Mouse (Mus musculus) mesoderm, embryonic 11.5 days (tissue): Measurements from ENCODE around the gene Olfr1214.
"Not testable (repeated sequence)": the region's sequence is repeated elsewhere in the genome, so short reads cannot be mapped to it uniquely, and the experiment has no call there.

Source experiments
- DNase-seq: peaks from one replicate; pipeline ENCODE4 v3.0.0-alpha.2; 2012; ENCODE audit warnings: low read depth, low spot score

The Olfr1214 gene

DNA sequence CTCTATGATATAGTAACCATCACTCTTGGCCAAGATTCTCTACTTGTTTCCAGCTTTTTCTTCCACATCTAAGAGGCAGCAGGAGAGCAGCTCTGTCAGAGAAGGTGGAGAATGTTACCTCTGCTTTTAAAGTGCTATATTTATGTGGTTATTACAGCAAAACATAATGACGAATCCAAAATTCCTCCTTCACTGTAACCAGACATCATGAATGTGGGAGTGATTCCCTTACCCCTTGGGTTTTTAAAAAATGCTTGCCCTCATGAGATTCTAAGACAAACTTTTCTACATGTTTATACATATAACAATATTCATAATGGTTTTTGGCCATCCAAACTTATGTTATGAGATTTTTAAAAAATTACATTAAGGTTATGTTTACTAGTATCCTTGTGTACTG, at the start of gene Olfr1214:
Olfr1214 (minus strand) TSS at position 101 of the 400 bp plus-strand sequence.
- DNase-seq, result no peak

DNA sequence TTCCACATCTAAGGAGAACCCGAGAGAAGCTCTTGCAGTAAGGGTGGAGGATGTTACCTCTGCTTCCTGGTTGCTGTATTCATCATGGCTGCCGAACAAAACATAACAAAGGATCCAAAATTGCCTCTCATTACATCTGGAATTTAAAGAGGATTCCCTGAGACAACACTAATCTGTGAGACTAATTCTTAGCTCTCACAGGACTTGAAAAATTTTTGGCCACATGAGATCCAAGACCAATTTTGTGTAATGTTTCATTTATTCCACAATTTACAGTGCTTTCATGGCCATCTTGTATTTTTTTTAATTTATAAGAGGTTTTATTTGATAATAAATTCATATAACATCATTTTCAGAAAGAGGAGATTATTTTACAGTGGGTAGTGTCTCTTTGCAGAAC, 39.5 kb upstream of the Olfr1214 start, which contains the start of gene Olfr1217:
Olfr1217 (minus strand) TSS at position 101 of the 400 bp plus-strand sequence.
- no peak for DNase-seq

DNA sequence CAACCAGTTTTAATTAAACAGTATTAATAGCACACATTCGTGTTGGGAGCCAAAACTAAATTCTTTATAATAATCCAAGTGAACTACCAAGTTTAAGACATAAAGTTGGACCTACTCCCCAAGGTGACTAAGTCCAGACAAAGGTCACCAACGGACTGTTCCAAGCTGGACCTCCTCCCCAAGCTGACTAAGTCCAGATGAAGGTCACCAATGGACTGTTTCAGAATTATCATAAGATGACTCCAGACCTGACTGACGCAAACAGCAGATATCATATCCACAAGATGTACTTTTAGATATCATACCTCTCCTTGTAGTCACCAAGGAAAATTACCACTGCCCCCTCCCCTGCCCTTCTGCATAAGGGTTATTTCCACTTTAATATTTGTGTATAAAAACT, 29.0 kb upstream of the Olfr1214 start:
- not testable (repeated sequence) for DNase-seq

DNA sequence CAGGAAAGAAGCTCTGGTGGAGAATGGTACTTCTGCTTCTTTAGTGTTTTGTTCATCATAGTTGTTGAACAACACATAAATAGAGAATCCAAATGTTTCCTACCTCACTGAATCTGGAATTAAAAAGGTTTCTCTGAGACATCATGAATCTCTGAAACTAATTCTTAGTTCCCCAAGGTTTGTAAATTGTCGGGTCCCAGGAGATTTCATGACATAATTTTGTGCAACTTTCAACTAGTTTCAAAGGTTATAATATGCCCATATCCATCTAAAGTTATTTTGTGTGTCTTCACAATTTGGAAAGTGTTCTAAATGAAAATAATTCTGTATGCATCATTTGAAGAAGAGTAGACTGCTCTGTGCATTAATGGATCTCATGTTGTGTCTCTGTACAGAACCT, 25.8 kb upstream of the Olfr1214 start, which contains the start of gene Olfr1216:
Olfr1216 (minus strand) TSS at position 101 of the 400 bp plus-strand sequence.
- DNase-seq, result no peak

DNA sequence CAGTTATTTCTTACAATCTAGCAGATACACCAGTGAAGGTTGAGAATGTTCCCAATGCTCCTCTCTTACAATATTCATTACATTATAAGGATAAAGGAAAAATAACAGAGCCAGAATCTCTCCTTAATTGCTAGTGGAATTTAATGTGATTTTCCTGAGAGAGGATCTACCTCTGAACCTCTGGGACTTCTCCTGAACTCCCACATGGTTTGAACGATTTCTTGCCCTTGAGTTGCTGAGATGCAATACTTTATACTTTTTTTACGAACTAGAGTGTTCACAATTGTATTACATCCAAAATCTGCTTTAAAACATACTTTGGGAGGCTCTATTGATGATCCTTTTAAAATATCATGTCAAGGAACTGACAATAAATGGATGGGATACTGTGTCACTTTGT, 14.4 kb upstream of the Olfr1214 start, which contains the start of gene Olfr1215:
Olfr1215 (minus strand) TSS at position 101 of the 400 bp plus-strand sequence.
- DNase-seq, result no peak

DNA sequence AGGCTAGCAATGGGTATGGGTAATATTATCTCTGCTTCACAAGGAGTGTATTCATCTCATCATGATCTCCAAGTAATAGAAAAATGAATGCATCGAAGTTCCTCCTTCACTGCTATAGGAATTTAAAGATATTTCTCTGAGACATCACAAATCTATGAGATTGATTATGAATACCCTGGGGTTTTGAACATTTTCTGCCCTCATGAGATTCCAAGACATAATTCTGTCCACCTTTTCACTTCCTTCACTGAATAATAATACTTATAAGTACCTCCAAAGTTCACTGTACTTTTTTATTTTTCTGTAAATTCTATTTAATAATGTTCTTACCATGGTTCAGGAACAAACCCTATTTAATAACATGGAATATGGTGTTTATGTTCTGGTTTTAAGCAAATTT, 12.3 kb downstream of the Olfr1214 start, which contains the start of gene Gm13762:
Gm13762 (minus strand) TSS at position 101 of the 400 bp plus-strand sequence.
- no peak for DNase-seq

DNA sequence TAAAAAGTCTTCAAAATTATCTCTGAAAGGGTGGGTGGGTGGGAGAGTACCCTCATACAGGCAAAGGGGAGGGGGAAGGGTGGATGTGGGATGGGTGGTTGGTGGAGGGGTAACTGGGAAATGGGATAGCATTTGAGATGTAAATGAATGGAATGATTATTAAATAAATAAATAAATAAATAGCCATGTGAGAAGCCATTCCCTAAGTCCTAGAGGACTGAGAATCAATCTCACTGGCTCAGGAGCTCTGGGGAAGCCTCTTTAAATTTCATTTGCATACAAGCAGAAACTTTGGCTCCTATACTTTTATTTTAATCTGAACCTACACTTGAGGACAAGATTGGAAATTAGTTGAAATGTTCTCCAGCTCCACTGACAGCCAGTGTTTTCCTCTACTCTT, 38.8 kb downstream of the Olfr1214 start, which contains the start of gene Olfr1212:
Olfr1212 (plus strand) TSS at position 301 of the 400 bp plus-strand sequence.
- DNase-seq, result no peak

DNA sequence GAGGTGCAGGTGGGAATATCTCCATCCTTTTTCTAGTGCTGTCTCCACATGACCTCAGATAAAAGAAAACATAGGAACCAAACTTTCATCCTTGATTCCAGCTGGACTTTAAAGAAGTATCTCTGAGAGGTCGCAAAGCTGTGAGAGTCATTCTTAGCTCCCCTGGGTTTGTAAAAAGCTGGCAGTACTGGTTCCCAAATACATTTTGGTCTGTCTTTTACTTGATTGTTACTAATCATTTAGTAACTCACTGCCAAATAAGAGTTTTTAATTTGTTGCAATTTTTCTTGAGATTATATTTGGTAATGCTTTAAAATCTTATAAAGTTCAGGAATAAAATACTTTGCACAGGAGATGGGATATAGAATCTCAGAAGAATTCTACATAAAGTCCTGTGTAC, 54.4 kb downstream of the Olfr1214 start, which contains the start of gene Olfr1211:
Olfr1211 (minus strand) TSS at position 101 of the 400 bp plus-strand sequence.
- no peak for DNase-seq
